Comparison of ENCODE assay signal across 47 mouse cellular contexts in the genomic region with DNA sequence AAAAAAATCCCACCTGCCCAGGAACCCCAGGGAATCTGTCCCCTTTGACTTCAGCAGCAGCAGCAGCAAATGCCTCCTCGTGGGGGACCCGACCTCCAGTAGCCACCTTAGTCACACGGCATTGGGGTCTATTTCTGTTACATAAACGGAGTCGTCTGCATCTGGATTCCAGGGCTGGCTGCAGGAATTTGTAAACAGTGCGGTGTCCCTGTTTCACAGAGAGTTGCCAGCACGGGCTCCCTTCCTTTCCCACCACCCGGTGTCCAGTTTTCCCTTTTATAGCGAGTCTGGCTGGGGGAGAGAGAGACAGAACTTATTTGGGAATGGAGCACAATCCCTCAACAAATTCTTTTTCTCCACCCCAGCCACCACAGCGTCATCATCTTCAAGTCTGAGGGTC. TPM values are rescaled to one million over a fixed set of nuclear protein-coding genes. Genes with fewer than 3 reads are reported as not detected.
"Had no signal": no experiment of that assay in that cellular context is flagged by ENCODE, and none has a peak within 500 bp of the region (broad histone marks: within the 10 kb centered on the region; RNA-seq: fewer than 3 reads in every experiment).

No protein-coding gene starts in this region.

- H3K9me3 ChIP-seq: heart, embryonic 10.5 days; heart, embryonic 13.5 days; heart, embryonic 15.5 days; hindbrain, embryonic 10.5 days; hindbrain, embryonic 12.5 days; hindbrain, embryonic 13.5 days; hindbrain, embryonic 15.5 days; intestine, embryonic 15.5 days; kidney, embryonic 15.5 days had no signal

- H3K4me2 ChIP-seq: heart, embryonic 11.5 days; heart, embryonic 12.5 days; heart, embryonic 13.5 days; heart, embryonic 15.5 days; hindbrain, embryonic 12.5 days; hindbrain, embryonic 13.5 days; hindbrain, embryonic 14.5 days; hindbrain, embryonic 15.5 days; intestine, embryonic 15.5 days; kidney, embryonic 15.5 days had no signal

- ATAC-seq: hindbrain, embryonic 16.5 days; hindbrain, postnatal 0 days; inflammation-experienced regulatory T-cells, adult 6 months; intestine, embryonic 15.5 days; intestine, embryonic 16.5 days; intestine, postnatal 0 days had no signal

- H3K27ac ChIP-seq: heart, embryonic 10.5 days; heart, embryonic 13.5 days; heart, embryonic 15.5 days; hindbrain, embryonic 10.5 days; hindbrain, embryonic 12.5 days; hindbrain, embryonic 13.5 days; hindbrain, embryonic 14.5 days; hindbrain, embryonic 15.5 days; hindbrain, postnatal 0 days; intestine, embryonic 15.5 days; kidney, embryonic 15.5 days; kidney, postnatal 0 days; layer of hippocampus, adult 2 months had no signal

- DNase-seq: heart, postnatal 10 days; heart, postnatal 14 days; heart, postnatal 36 days; heart, postnatal 4 days; kidney, adult 11 months; kidney, adult 18-20 months; kidney, adult 2 months; kidney, adult 8-10 months; kidney, adult 9 months; kidney, postnatal 10 days; kidney, postnatal 14 days; kidney, postnatal 25 days; kidney, postnatal 36 days; kidney, postnatal 4 days; layer of hippocampus, adult 9-11 months; layer of hippocampus, postnatal 36 days had no signal

- H3K9ac ChIP-seq: heart, embryonic 12.5 days; heart, embryonic 13.5 days; heart, embryonic 15.5 days; hindbrain, embryonic 12.5 days; hindbrain, embryonic 13.5 days; hindbrain, embryonic 14.5 days; hindbrain, embryonic 15.5 days; intestine, embryonic 15.5 days; kidney, embryonic 15.5 days had no signal

- H3K27me3 ChIP-seq: heart, embryonic 12.5 days; heart, embryonic 15.5 days; hindbrain, embryonic 12.5 days; hindbrain, embryonic 13.5 days; hindbrain, embryonic 15.5 days; intestine, embryonic 15.5 days had no signal

- H3K36me3 ChIP-seq: heart, embryonic 10.5 days; heart, embryonic 12.5 days; heart, embryonic 13.5 days; heart, embryonic 15.5 days; hindbrain, embryonic 10.5 days; hindbrain, embryonic 12.5 days; hindbrain, embryonic 13.5 days; hindbrain, embryonic 15.5 days; intestine, embryonic 15.5 days; kidney, embryonic 15.5 days had no signal

- H3K4me3 ChIP-seq: heart, embryonic 10.5 days; heart, embryonic 12.5 days; heart, embryonic 13.5 days; heart, embryonic 15.5 days; hindbrain, embryonic 10.5 days; hindbrain, embryonic 12.5 days; hindbrain, embryonic 13.5 days; hindbrain, embryonic 15.5 days; intestine, embryonic 15.5 days; kidney, embryonic 15.5 days; layer of hippocampus, adult 2 months had no signal

- H3K4me1 ChIP-seq: heart, embryonic 13.5 days; heart, embryonic 15.5 days; hindbrain, embryonic 12.5 days; hindbrain, embryonic 15.5 days; intestine, embryonic 15.5 days; kidney, embryonic 15.5 days had no signal

RNA-seq across cellular contexts. Expression of gene Kcne2, which starts 7.1 kb away (rescaled TPM):
- total RNA-seq: heart, postnatal 10 days; heart, postnatal 14 days; heart, postnatal 25 days; heart, postnatal 36 days; hematopoietic stem cell, adult 5-6 weeks had no signal
- polyA plus RNA-seq: inflammation-experienced regulatory T-cells, adult 6 months; intestine, embryonic 15.5 days; kidney, adult 2 months; kidney, embryonic 14.5 days; large intestine, adult 2 months had no signal

RNA-seq across cellular contexts. Expression of gene Fam243, which starts 36.2 kb away (rescaled TPM):
- total RNA-seq: hematopoietic stem cell, adult 5-6 weeks; hindbrain, postnatal 0 days; layer of hippocampus, adult 18-20 months; layer of hippocampus, adult 2 months; layer of hippocampus, adult 8-10 months; layer of hippocampus, postnatal 10 days; layer of hippocampus, postnatal 14 days; layer of hippocampus, postnatal 25 days; layer of hippocampus, postnatal 36 days had no signal
- polyA plus RNA-seq: heart, embryonic 10.5 days; heart, embryonic 11.5 days; heart, embryonic 12.5 days; heart, embryonic 13.5 days; heart, embryonic 14.5 days; heart, embryonic 15.5 days; hindbrain, embryonic 10.5 days; hindbrain, embryonic 11.5 days; hindbrain, embryonic 13.5 days; hindbrain, embryonic 15.5 days; hindbrain, embryonic 16.5 days; hindbrain, postnatal 0 days; inflammation-experienced regulatory T-cells, adult 6 months; intestine, embryonic 14.5 days; intestine, embryonic 15.5 days; intestine, embryonic 16.5 days; intestine, postnatal 0 days; kidney, embryonic 15.5 days; large intestine, adult 2 months had no signal
